Mouse (Mus musculus): ENCODE results near the gene Lfng. TPM values are rescaled to one million over a fixed set of nuclear protein-coding genes. Genes with fewer than 3 reads are reported as not detected.

Lfng gene
- polyA plus RNA-seq, 1 experiment from 2014 or later = 15.4 TPM

- H3K27ac ChIP-seq (ENCODE audit: low read depth) = no peak overlapping the region
- H3K4me1 ChIP-seq (replicated peaks; ENCODE audit: control insufficient read depth, insufficient read depth, low read length) = peaks cover 7% of the 10 kb centered on the region
- DNase-seq (ENCODE audit: low spot score) (no peak), ATAC-seq (replicated peaks; ENCODE audit: low FRiP score, low TSS enrichment, low read depth) (no peak)
- H3K9me3 ChIP-seq (ENCODE audit: control insufficient read depth, low read length) = no peaks in the 10 kb centered on the region
- H3K36me3 ChIP-seq (ENCODE audit: control insufficient read depth, insufficient read depth, low read length) = peaks cover 76% of the 10 kb centered on the region
- no peaks in the 10 kb centered on the region for H3K27me3 ChIP-seq (replicated peaks; ENCODE audit: control insufficient read depth, insufficient read depth, low read length)
- WGBS = 84% methylated on average over 7 of the region's 7 CpGs
- H3K4me3 ChIP-seq (ENCODE audit: low read depth, low read length) = no peak overlapping the region
- H3K9ac ChIP-seq (ENCODE audit: low read length) = no peak overlapping the region
- no peak overlapping the region for H3K4me2 ChIP-seq (ENCODE audit: low read length)
Measured at GRCm38 (mm10) chr5:140636316-140637057, 29.4 kb downstream of the Lfng start.

- Histone ChIP-seq H3K4me1 (replicated peaks; ENCODE audit: control insufficient read depth, insufficient read depth, low read length) (peaks cover 12% of the 10 kb centered on the region), H3K9me3 (ENCODE audit: control insufficient read depth, low read length) (no peaks in the 10 kb centered on the region), H3K27me3 (replicated peaks; ENCODE audit: control insufficient read depth, insufficient read depth, low read length) (no peaks in the 10 kb centered on the region), H3K36me3 (ENCODE audit: control insufficient read depth, insufficient read depth, low read length) (peaks cover 71% of the 10 kb centered on the region), H3K27ac (ENCODE audit: low read depth) (no peak overlapping the region), H3K4me2 (ENCODE audit: low read length) (no peak overlapping the region), H3K9ac (ENCODE audit: low read length) (no peak overlapping the region), H3K4me3 (ENCODE audit: low read depth, low read length) (no peak overlapping the region)
- DNase-seq (ENCODE audit: low spot score) (no peak), ATAC-seq (replicated peaks; ENCODE audit: low FRiP score, low TSS enrichment, low read depth) (no peak)
- 87% methylated on average over 6 of the region's 6 CpGs for WGBS
Measured at GRCm38 (mm10) chr5:140637058-140637410, 29.9 kb downstream of the Lfng start.

GRCm38 (mm10) chr5:140637989-140638388 lies 30.9 kb downstream of the Lfng start:
- Histone ChIP-seq H3K4me1 (replicated peaks; ENCODE audit: control insufficient read depth, insufficient read depth, low read length) (peaks cover 17% of the 10 kb centered on the region), H3K27me3 (replicated peaks; ENCODE audit: control insufficient read depth, insufficient read depth, low read length) (no peaks in the 10 kb centered on the region), H3K9me3 (ENCODE audit: control insufficient read depth, low read length) (no peaks in the 10 kb centered on the region), H3K4me2 (ENCODE audit: low read length) (no peak overlapping the region), H3K4me3 (ENCODE audit: low read depth, low read length) (no peak overlapping the region), H3K27ac (ENCODE audit: low read depth) (no peak overlapping the region), H3K36me3 (ENCODE audit: control insufficient read depth, insufficient read depth, low read length) (peaks cover 63% of the 10 kb centered on the region), H3K9ac (ENCODE audit: low read length) (no peak overlapping the region)
- DNase-seq (ENCODE audit: low spot score) (no peak), ATAC-seq (replicated peaks; ENCODE audit: low FRiP score, low TSS enrichment, low read depth) (no peak)
- WGBS = 83% methylated on average over 3 of the region's 3 CpGs

DNA sequence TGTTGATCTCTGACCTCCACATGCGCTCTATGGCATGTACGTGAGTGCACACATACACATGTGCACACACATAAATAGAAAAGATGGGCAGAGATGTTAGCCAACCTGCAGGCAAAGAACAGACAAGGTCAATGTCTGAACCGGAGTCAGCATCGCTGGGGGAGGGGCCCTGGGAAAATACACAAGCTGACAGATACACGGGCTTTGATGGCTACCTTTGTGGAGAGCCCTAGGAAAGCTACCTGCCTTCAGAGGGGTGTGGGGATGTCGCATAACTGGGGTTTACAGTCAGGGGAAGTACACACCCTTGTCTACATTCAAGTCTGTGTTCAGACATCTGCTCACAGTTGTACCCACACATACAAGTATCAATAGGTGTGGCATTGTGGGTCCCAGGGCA lies 31.4 kb downstream of the Lfng start:
- Histone ChIP-seq H3K36me3 (ENCODE audit: control insufficient read depth, insufficient read depth, low read length) (peaks cover 63% of the 10 kb centered on the region), H3K9me3 (ENCODE audit: control insufficient read depth, low read length) (no peaks in the 10 kb centered on the region), H3K27me3 (replicated peaks; ENCODE audit: control insufficient read depth, insufficient read depth, low read length) (no peaks in the 10 kb centered on the region), H3K4me3 (ENCODE audit: low read depth, low read length) (no peak overlapping the region), H3K27ac (ENCODE audit: low read depth) (no peak overlapping the region), H3K4me2 (ENCODE audit: low read length) (no peak overlapping the region), H3K4me1 (replicated peaks; ENCODE audit: control insufficient read depth, insufficient read depth, low read length) (peaks cover 17% of the 10 kb centered on the region), H3K9ac (ENCODE audit: low read length) (no peak overlapping the region)
- ATAC-seq (replicated peaks; ENCODE audit: low FRiP score, low TSS enrichment, low read depth) (no peak), DNase-seq (ENCODE audit: low spot score) (no peak)
- WGBS = 89% methylated on average over 6 of the region's 6 CpGs

DNA sequence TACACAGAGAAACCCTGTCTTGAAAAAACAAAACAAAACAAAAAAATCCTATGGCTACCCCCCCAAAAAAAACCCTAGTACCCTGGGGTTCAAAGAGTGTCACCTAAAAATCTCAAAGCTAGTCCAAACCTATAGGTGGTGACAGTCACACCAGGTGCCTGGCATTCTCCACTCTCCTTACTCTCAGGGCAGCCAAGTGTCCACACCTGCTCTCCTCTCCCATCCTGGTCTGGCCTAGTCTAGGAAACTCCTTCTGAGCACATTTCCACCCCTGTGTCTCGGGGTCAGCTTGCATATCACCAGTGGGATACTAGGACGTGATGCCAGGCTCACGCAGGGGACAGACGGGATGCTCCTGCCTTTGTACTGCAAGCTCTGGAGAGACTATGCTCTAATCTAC lies 32.2 kb downstream of the Lfng start:
- H3K9me3 ChIP-seq (ENCODE audit: control insufficient read depth, low read length) = no peaks in the 10 kb centered on the region
- H3K9ac ChIP-seq (ENCODE audit: low read length) = no peak overlapping the region
- no peak overlapping the region for H3K4me2 ChIP-seq (ENCODE audit: low read length)
- no peak overlapping the region for H3K4me3 ChIP-seq (ENCODE audit: low read depth, low read length)
- 95% methylated on average over 4 of the region's 4 CpGs for WGBS
- H3K27ac ChIP-seq (ENCODE audit: low read depth) = no peak overlapping the region
- no peak for ATAC-seq (replicated peaks; ENCODE audit: low FRiP score, low TSS enrichment, low read depth)
- H3K36me3 ChIP-seq (ENCODE audit: control insufficient read depth, insufficient read depth, low read length) = peaks cover 58% of the 10 kb centered on the region
- H3K4me1 ChIP-seq (replicated peaks; ENCODE audit: control insufficient read depth, insufficient read depth, low read length) = peaks cover 17% of the 10 kb centered on the region
- no peak for DNase-seq (ENCODE audit: low spot score)
- H3K27me3 ChIP-seq (replicated peaks; ENCODE audit: control insufficient read depth, insufficient read depth, low read length) = no peaks in the 10 kb centered on the region

DNA sequence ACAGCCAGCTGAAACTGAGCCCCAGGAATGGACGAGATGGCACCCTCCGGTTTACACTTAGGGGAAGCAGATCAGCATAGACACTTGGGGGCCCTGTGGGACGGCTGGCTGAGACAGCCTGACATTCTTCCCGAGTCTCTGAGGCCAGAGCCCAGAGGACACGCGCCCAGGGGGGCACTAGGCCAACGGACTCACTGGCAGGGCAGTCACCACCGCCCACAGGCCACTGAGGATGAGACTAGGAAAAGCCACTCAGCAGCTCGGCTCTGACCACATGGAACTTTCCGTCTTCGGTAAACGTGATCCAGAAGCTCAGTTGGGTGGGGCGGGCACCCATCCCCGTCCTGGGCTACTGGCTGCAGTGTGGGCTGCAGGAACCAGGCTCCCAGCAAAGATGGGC lies 32.8 kb downstream of the Lfng start:
- DNase-seq (ENCODE audit: low spot score) (no peak), ATAC-seq (replicated peaks; ENCODE audit: low FRiP score, low TSS enrichment, low read depth) (no peak)
- Histone ChIP-seq H3K9ac (ENCODE audit: low read length) (no peak overlapping the region), H3K4me1 (replicated peaks; ENCODE audit: control insufficient read depth, insufficient read depth, low read length) (peaks cover 22% of the 10 kb centered on the region), H3K9me3 (ENCODE audit: control insufficient read depth, low read length) (no peaks in the 10 kb centered on the region), H3K27me3 (replicated peaks; ENCODE audit: control insufficient read depth, insufficient read depth, low read length) (no peaks in the 10 kb centered on the region), H3K4me2 (ENCODE audit: low read length) (no peak overlapping the region), H3K36me3 (ENCODE audit: control insufficient read depth, insufficient read depth, low read length) (peaks cover 58% of the 10 kb centered on the region), H3K27ac (ENCODE audit: low read depth) (0 out of 2 replicates have a peak overlapping the region, but pooled peaks have one; percentile 6), H3K4me3 (ENCODE audit: low read depth, low read length) (no peak overlapping the region)
- 84% methylated on average over 14 of the region's 14 CpGs for WGBS

GRCm38 (mm10) chr5:140640812-140641211 lies 33.7 kb downstream of the Lfng start:
- Histone ChIP-seq H3K36me3 (ENCODE audit: control insufficient read depth, insufficient read depth, low read length) (peaks cover 50% of the 10 kb centered on the region), H3K4me1 (replicated peaks; ENCODE audit: control insufficient read depth, insufficient read depth, low read length) (peaks cover 27% of the 10 kb centered on the region), H3K4me2 (ENCODE audit: low read length) (no peak overlapping the region), H3K4me3 (ENCODE audit: low read depth, low read length) (no peak overlapping the region), H3K9ac (ENCODE audit: low read length) (0 out of 2 replicates have a peak overlapping the region, but pooled peaks have one; percentile 8), H3K27me3 (replicated peaks; ENCODE audit: control insufficient read depth, insufficient read depth, low read length) (no peaks in the 10 kb centered on the region), H3K27ac (ENCODE audit: low read depth) (0 out of 2 replicates have a peak overlapping the region, but pooled peaks have one; percentile 30), H3K9me3 (ENCODE audit: control insufficient read depth, low read length) (no peaks in the 10 kb centered on the region)
- ATAC-seq (replicated peaks; ENCODE audit: low FRiP score, low TSS enrichment, low read depth) = no peak
- 71% methylated on average over 2 of the region's 2 CpGs for WGBS
- DNase-seq (ENCODE audit: low spot score) = no peak

DNA sequence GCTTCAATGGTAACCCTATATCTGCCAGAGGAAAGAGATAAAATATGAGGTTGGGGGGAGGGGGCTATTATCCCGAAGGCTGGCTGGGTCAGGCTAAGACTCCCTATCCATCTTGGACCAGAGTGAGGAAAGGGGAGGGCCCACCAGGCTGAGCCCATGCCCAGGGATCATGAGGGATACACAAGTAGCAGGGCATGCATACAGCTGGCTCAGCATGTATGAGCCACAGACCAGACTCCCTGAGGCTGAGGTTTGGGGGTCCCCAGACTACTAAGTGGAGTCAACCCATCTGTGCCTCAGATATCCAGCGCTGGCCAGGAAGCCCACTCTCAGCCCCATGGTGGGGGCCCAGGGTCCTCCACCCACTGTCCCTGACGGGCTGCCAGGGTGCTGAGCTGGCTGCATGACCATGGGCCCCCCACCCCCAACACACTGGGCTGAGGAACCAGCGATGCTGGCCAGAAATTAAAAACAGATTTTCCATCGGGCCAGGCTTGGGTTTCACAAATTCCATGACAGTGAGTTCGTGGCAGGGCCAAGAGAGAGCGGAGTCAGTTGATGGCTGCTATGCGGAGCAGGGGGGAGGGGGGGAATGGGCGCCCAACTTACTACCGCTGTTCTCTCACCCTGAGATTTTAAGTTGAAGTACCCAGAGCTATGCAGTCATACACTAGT lies 34.3 kb downstream of the Lfng start:
- no peak overlapping the region for H3K4me3 ChIP-seq (ENCODE audit: low read depth, low read length)
- H3K27me3 ChIP-seq (replicated peaks; ENCODE audit: control insufficient read depth, insufficient read depth, low read length) = no peaks in the 10 kb centered on the region
- H3K9ac ChIP-seq (ENCODE audit: low read length) = 0 out of 2 replicates have a peak overlapping the region, but pooled peaks have one; percentile 8
- WGBS = 52% methylated on average over 10 of the region's 10 CpGs
- ATAC-seq (replicated peaks; ENCODE audit: low FRiP score, low TSS enrichment, low read depth) = no peak; the same call in 1 of the 2 replicates
- H3K36me3 ChIP-seq (ENCODE audit: control insufficient read depth, insufficient read depth, low read length) = peaks cover 44% of the 10 kb centered on the region
- H3K4me1 ChIP-seq (replicated peaks; ENCODE audit: control insufficient read depth, insufficient read depth, low read length) = peaks cover 33% of the 10 kb centered on the region
- H3K4me2 ChIP-seq (ENCODE audit: low read length) = no peak overlapping the region
- DNase-seq (ENCODE audit: low spot score) = no peak
- H3K9me3 ChIP-seq (ENCODE audit: control insufficient read depth, low read length) = no peaks in the 10 kb centered on the region
- H3K27ac ChIP-seq (ENCODE audit: low read depth) = 0 out of 2 replicates have a peak overlapping the region, but pooled peaks have one; percentile 30

Measured in intestine, embryonic 14.5 days (tissue).